Mouse (Mus musculus): ENCODE results near the gene Tubgcp2.

DNA sequence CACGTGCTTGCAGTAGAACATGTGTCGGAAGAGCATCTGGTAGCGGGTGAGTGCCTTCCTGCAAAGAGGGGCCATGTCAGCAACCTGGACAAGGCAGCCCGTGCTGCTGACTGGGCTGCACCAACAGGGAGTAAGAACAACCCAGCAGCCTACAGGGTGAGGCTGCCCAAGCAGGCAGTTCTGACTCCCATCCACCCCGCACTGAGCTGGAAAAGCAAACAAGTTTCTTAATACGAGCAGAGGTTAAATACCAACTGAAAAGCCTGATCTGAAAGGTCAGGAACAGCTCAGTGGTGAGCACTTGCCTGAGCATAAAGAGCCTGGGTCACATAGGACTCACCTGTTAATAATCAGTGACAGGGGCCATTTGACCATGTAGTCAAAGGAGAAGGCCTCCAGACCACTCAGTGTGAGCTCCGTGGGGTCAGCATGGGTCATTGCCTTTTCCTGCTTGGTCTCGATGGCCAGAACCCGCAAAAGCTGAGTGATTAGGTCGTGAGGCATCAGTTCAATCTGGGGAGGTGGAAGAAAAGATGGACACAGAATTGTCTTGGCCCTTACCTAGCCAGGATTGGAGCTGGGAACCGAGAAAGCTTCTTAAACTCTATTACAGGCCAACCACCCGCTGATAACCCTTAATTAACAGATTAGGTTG, 35.3 kb downstream of the Tubgcp2 start:
- no peak for TF ChIP-seq TBP (conservative IDR thresholded peaks at IDR 0.05; ENCODE audit: low read depth, low read length)
- TF ChIP-seq EP300 (IDR thresholded peaks at IDR 0.05; ENCODE audit: low read length): no peak
- TF ChIP-seq CTCF (conservative IDR thresholded peaks at IDR 0.05 in 1 of 2, IDR thresholded peaks at IDR 0.05 in 1 of 2; ENCODE audit: low read depth in 2 of 2, low read length in 2 of 2): no peak
- TF ChIP-seq MAX (IDR thresholded peaks at IDR 0.05; ENCODE audit: low read length): no peak
- TF ChIP-seq GABPA (IDR thresholded peaks at IDR 0.05; ENCODE audit: insufficient replicate concordance, low read depth, low read length): no peak
- TF ChIP-seq MEF2A (IDR thresholded peaks at IDR 0.05; ENCODE audit: borderline replicate concordance, low read depth, low read length): no peak
- no peak for TF ChIP-seq BHLHE40 (IDR thresholded peaks at IDR 0.05; ENCODE audit: low read depth, low read length)
- TF ChIP-seq KAT2A (IDR thresholded peaks at IDR 0.05; ENCODE audit: insufficient replicate concordance, low read length): no peak
- no peak for TF ChIP-seq E2F4 (IDR thresholded peaks at IDR 0.05; ENCODE audit: insufficient replicate concordance, low read depth, low read length)

Measured in CH12.LX (cell line).